ENCODE assay signal across 16 mouse cellular contexts in genomic region chr10:64130397-64131150, GRCm38 (mm10). TPM values are rescaled to one million over a fixed set of nuclear protein-coding genes. Genes with fewer than 3 reads are reported as not detected.
A peak's percentile ranks its signal among the peaks of the same experiment; 100 is the strongest.
DNase-seq lines count a peak whose midpoint lies in the region; ATAC-seq and TF ChIP-seq lines count a peak whose summit lies in the region.
"Had no signal": no experiment of that assay in that cellular context is flagged by ENCODE, and none has a peak within 500 bp of the region (broad histone marks: within the 10 kb centered on the region; RNA-seq: fewer than 3 reads in every experiment).

No protein-coding gene starts in this region.

- ATAC-seq in forebrain, embryonic 12.5 days (ENCODE audit: low FRiP score): peak; percentile 57; the same call in 1 of the 2 replicates
- no peak for ATAC-seq in megakaryocyte-erythroid progenitor cell, adult 5-6 weeks (replicated peaks; ENCODE audit: low FRiP score, low TSS enrichment, poor library complexity, severe bottlenecking)
- no peak for ATAC-seq in stomach, postnatal 0 days (ENCODE audit: low FRiP score, low TSS enrichment)
- ATAC-seq: CD4-positive, CD25-positive, alpha-beta regulatory T cell, adult 4 months; Patski had no signal

- no peaks in the 10 kb centered on the region for H3K27me3 ChIP-seq in forebrain, embryonic 12.5 days
- H3K27me3 ChIP-seq in stomach, postnatal 0 days (ENCODE audit: control insufficient read depth, insufficient read depth, low read length): no peaks in the 10 kb centered on the region
- H3K27me3 ChIP-seq: midbrain, embryonic 12.5 days; Patski had no signal

- 68% methylated on average over 15 of the region's 15 CpGs for WGBS in forebrain, embryonic 12.5 days
- WGBS in stomach, postnatal 0 days: 88% methylated on average over 15 of the region's 15 CpGs

- H3K27ac ChIP-seq in forebrain, embryonic 12.5 days: no peak overlapping the region
- no peak overlapping the region for H3K27ac ChIP-seq in stomach, postnatal 0 days (replicated peaks)
- H3K27ac ChIP-seq: midbrain, embryonic 12.5 days had no signal

- no peak for TF ChIP-seq CTCF in stomach, postnatal 0 days (IDR thresholded peaks at IDR 0.05; ENCODE audit: low read depth)

- no peak overlapping the region for H3K4me3 ChIP-seq in forebrain, embryonic 12.5 days (replicated peaks)
- H3K4me3 ChIP-seq in stomach, postnatal 0 days (ENCODE audit: low read depth, low read length): no peak overlapping the region
- H3K4me3 ChIP-seq: midbrain, embryonic 12.5 days had no signal

- H3K9me3 ChIP-seq in forebrain, embryonic 12.5 days: no peaks in the 10 kb centered on the region
- no peaks in the 10 kb centered on the region for H3K9me3 ChIP-seq in stomach, postnatal 0 days (ENCODE audit: control insufficient read depth, low read length)
- H3K9me3 ChIP-seq: midbrain, embryonic 12.5 days had no signal

- no peak for TF ChIP-seq EP300 in stomach, postnatal 0 days (optimal IDR thresholded peaks at IDR 0.05)

- H3K36me3 ChIP-seq in forebrain, embryonic 12.5 days (replicated peaks): no peaks in the 10 kb centered on the region
- no peaks in the 10 kb centered on the region for H3K36me3 ChIP-seq in stomach, postnatal 0 days (ENCODE audit: control insufficient read depth, insufficient read depth, low read length)
- H3K36me3 ChIP-seq: midbrain, embryonic 12.5 days had no signal

- H3K4me2 ChIP-seq in forebrain, embryonic 12.5 days: no peak overlapping the region
- no peak overlapping the region for H3K4me2 ChIP-seq in stomach, postnatal 0 days (replicated peaks; ENCODE audit: low read depth)
- H3K4me2 ChIP-seq: lung, embryonic 14.5 days; midbrain, embryonic 12.5 days had no signal

- H3K4me1 ChIP-seq in forebrain, embryonic 12.5 days: peaks cover 3% of the 10 kb centered on the region; the same call in 1 of the 2 replicates
- H3K4me1 ChIP-seq in stomach, postnatal 0 days (replicated peaks; ENCODE audit: control insufficient read depth, insufficient read depth): no peaks in the 10 kb centered on the region

- no peak overlapping the region for H3K9ac ChIP-seq in forebrain, embryonic 12.5 days
- H3K9ac ChIP-seq in stomach, postnatal 0 days (ENCODE audit: low read length): no peak overlapping the region
- H3K9ac ChIP-seq: lung, embryonic 14.5 days; midbrain, embryonic 12.5 days had no signal

- DNase-seq in layer of hippocampus, adult 18-20 months (ENCODE audit: low spot score in 2 of 2): peak; percentile 3 to 26
- no peak for DNase-seq in layer of hippocampus, postnatal 25 days (ENCODE audit: extremely low spot score in 1 of 2, low spot score in 1 of 2)
- DNase-seq in cerebellum, adult 11 months: peak; percentile 74
- DNase-seq in layer of hippocampus, postnatal 14 days (ENCODE audit: low spot score in 2 of 2): peak; percentile 18 to 71
- DNase-seq in stomach, postnatal 0 days (ENCODE audit: low spot score): no peak
- DNase-seq in ovary, postnatal 14 days (ENCODE audit: low spot score): no peak
- DNase-seq: adrenal gland, adult 8-10 months; heart, adult 18-20 months; heart, postnatal 36 days; kidney, postnatal 14 days; lung, embryonic 14.5 days had no signal

RNA-seq across cellular contexts. Expression of gene Lrrtm3, which starts 40.5 kb away (rescaled TPM):
- 10 to 100 TPM; 20.6 to 25.4 TPM for total RNA-seq in layer of hippocampus, adult 18-20 months (2021)
- total RNA-seq in layer of hippocampus, postnatal 25 days (2021): 10 to 100 TPM; 23.6 to 25.5 TPM
- 3.7 and 5.2 TPM in 2 replicates for polyA plus RNA-seq in forebrain, embryonic 12.5 days (2016; fragmentation: Nextera tagmentation; extraction: Ambion mirVana)
- 10 to 100 TPM; 12.6 to 16.4 TPM for total RNA-seq in layer of hippocampus, postnatal 14 days (2021)
- not detected in 2 replicates for total RNA-seq in megakaryocyte-erythroid progenitor cell, adult 5-6 weeks (2014; fragmentation: Nextera tagmentation)
- total RNA-seq in megakaryocyte-erythroid progenitor cell, adult 5-6 weeks (2017): not detected in 2 replicates
- 2.3 and 2.7 TPM in 2 replicates for polyA plus RNA-seq in stomach, postnatal 0 days (2015; fragmentation: Nextera tagmentation; extraction: Ambion mirVana)
- polyA plus RNA-seq: CD4-positive, CD25-positive, alpha-beta regulatory T cell, adult 4 months had no signal

Comparison
In these comparisons a context has a peak if more than half of its experiments do, and no peak if none do; other contexts are left out.
1. DNase-seq: peak in layer of hippocampus, adult 18-20 months (2 of 2), cerebellum, adult 11 months (single experiment) and layer of hippocampus, postnatal 14 days (2 of 2); none in layer of hippocampus, postnatal 25 days (0 of 2), stomach, postnatal 0 days (single experiment) and ovary, postnatal 14 days (single experiment).
2. RNA of gene Lrrtm3, which starts 40.5 kb away (total RNA-seq): 23.6 to 25.5 TPM in layer of hippocampus, postnatal 25 days, 20.6 to 25.4 TPM in layer of hippocampus, adult 18-20 months and 12.6 to 16.4 TPM in layer of hippocampus, postnatal 14 days; not detected in megakaryocyte-erythroid progenitor cell, adult 5-6 weeks; every median in the first group is over 10 times any median in the second.